Mouse (Mus musculus) R1 (cell line): Measurements from ENCODE around the gene Fam83e.
A peak's percentile ranks its signal among the peaks of the same experiment; 100 is the strongest.

Source experiments
- DNase-seq: peaks from one replicate; pipeline ENCODE4 v3.0.0-alpha.2; 2018; ENCODE audit warnings: low read depth, low spot score

The Fam83e gene

DNA sequence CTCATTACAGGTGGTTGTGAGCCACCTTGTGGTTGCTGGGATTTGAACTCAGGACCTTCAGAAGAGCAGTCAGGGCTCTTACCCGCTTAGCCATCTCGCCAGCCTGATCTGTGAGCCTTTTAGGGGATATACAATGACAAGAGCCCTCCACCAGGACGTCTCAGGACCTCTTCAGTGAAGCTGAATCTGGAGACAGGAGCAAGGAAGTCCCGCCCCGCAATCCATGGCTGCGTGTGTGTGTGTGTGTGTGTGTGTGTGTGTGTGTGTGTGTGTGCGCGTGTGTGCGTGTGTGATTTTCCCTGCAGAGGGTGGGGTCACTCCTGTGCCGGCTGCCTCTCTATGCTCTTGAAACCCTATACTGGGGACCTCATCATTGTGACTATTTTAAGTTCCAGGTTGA, 18.8 kb downstream of the Fam83e start:
- DNase-seq: peak; percentile 52

DNA sequence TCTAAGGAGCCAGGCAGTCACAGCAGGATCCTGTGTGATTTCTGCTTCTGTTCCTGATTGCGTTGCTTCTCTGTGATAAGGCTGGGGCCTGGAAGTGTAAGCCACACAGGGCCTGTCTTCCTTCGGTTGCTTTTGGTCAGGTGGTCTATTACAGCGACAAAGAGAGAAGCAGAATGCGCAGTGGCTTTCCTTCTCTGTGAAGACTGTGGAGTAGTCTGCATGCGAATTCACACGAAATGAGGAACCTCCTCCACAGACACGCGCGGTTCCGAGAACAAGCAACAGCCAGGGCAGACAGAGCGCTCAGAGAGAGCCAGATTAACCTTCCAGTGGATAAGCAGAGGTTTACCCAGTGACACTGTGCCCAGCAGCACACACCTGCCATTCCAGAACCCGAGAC, 20.3 kb downstream of the Fam83e start:
- no peak for DNase-seq

DNA sequence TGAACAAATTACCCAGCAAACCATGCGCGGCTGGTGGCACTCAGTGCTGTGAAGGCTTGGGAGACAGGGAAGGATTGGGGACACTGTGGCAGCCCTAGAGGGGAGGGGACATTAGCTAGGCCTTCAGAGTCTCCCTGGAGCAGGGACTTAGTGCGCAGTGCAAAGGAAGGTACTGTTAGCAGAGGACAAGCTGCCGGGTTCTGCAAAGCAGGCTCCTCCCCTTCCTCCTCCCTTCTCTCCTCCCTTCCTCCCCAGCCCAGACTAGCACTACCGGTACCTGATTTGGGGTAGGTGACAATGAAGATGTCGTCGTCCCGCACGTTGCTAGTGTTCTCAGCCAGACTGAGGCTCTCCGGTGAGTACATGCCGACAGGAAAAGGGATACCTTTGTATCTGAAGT, 20.8 kb downstream of the Fam83e start:
- no peak for DNase-seq

GRCm38 (mm10) chr7:45742338-45742737, 21.3 kb downstream of the Fam83e start:
- peak; percentile 60 for DNase-seq

- peak; percentile 70 for DNase-seq
Observed at GRCm38 (mm10) chr7:45744387-45744786, 23.4 kb downstream of the Fam83e start.

DNA sequence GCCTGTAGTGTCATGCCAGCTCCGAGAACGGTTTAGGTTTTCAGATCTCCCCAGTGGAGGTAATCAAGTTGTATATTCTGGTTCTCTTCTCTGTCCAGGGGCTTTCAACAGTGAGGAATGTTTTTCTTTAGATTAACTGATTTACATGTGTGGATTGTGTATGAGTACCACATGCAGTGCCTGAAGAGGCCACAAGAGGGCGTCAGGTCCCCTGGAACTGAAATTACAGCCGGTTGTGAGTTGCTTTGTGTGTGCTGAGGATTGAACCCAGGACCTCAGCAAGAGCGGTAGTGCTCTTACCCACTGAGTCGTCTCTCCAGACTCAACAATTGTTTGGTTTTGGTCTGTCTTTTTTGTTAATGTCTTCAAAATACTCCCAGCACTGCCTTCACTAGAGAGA, 25.5 kb downstream of the Fam83e start:
- peak; percentile 64 for DNase-seq

GRCm38 (mm10) chr7:45747450-45747849, 26.4 kb downstream of the Fam83e start:
- DNase-seq: no peak

DNA sequence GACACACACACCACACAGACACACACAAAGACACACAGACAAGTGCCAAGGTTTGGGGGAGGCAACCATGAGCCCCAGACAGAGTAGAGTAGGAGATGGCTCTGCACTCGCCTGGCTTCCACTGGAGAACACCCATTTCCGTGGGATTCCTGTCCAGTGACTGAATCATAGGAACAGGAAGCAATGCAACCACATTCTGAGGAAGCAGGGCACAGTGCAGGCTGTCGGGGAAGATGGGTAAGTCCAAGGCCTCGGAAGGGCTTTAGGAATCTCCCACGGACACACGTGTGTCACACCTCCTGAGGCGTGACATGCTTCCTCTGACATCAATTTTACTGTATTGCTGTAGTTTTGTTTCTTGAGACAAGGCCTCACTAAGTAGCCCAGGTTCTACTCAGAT, 27.1 kb downstream of the Fam83e start:
- DNase-seq: no peak

DNA sequence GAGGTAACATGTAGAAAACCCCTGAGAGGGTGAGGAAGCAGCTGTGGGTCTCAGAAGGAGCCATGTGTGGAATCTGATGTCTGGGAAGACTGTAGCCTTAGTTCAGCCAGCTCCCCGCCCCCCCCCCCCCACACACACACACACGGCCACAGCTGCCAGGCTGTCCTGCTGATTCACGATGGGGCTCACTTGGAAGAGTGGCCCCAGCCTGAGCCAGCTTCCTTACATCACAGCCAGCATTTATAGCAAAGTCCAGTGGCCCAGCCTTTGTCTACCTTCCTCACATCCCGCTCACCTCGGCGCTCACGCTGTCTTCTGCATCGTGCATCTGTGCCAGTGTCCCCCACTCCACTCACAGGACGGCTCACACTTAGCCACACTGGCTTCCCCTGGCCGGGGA, 28.4 kb downstream of the Fam83e start:
- DNase-seq: no peak

- DNase-seq: no peak
Observed at GRCm38 (mm10) chr7:45750162-45750561, 29.1 kb downstream of the Fam83e start.

- DNase-seq: peak; percentile 87
Observed at GRCm38 (mm10) chr7:45755703-45756102, 34.7 kb downstream of the Fam83e start.

DNA sequence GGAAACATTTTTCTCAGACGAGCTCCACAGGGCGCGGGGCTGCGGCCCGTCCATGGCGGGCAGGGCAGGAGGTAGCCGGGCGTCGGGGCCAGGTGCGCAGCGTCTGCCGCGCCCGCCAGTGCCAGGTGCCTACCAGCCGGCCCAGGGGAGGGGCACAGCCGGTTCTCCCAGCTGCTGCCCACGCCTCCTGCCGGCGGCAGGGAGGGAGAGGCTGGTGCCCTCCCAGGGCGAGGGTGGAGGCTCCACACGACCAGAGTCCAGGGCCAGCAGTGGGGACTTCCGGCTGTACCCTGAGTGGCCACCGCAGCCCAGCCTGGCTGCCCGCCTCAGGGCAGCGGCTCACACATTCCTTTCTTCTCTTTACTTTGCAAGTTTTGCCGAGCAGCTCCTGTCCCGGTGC, 38.4 kb downstream of the Fam83e start:
- no peak for DNase-seq

GRCm38 (mm10) chr7:45760151-45760550, 39.1 kb downstream of the Fam83e start:
- no peak for DNase-seq

DNA sequence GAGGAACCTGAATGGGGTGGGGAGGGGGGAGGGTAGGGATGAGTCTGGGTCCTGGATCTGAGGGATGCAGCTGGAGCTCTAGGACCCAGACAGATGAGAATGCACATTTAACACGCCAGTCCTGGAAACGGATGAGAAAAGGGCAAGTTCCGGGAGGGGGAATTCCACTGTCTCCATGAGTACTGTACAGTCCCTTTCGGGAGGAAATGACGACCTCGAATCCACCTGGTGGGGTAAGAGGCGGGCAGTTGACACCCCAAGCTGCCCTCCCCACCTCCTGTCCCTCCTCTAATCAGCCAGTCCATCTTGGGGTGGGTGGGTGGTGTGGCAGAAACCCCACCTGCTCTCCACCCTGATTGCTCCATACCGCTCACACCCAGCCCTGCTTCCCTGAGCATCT, 45.0 kb downstream of the Fam83e start:
- DNase-seq: no peak

GRCm38 (mm10) chr7:45766764-45767163, 45.8 kb downstream of the Fam83e start:
- no peak for DNase-seq

DNA sequence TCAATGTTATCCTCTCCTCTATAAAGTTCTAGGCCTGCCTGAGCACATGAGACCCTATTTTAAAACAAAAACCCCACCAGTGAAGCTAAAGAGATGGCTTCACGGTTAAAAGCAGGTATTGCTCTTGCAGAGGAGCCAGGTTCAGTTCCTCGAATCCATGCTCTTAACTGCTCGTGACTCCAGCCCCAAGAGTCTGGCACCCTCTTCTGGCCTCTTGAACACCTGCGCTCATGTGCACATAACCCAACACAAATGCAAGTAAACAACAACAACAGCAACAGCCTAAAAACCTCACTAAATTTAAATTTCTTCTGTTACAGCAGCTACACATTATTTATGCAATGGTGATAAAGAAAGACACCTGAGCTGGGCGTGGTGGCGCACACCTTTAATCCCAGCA, 46.5 kb downstream of the Fam83e start:
- peak; percentile 52 for DNase-seq

- no peak for DNase-seq
Observed at GRCm38 (mm10) chr7:45770427-45771082, 49.5 kb downstream of the Fam83e start.

DNA sequence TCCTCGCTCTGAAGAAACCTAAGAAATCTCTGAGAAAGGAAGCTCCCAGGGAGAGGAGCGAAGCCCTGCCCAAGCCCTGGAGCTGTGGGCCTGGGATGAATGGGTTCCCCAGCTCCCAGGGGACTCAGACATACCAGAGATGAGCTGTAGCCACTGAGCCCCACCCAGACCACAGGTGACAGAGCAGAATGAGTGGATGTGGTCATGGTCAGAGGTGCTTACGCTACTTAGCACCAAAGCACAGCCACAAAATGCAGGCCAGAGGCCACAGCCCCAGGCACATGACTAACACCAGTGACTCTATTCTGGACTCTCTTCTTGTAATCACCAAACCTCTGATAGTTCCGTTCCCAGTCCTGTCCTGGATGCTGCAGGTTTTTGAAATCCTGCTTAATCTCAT, 50.1 kb downstream of the Fam83e start:
- no peak for DNase-seq

DNA sequence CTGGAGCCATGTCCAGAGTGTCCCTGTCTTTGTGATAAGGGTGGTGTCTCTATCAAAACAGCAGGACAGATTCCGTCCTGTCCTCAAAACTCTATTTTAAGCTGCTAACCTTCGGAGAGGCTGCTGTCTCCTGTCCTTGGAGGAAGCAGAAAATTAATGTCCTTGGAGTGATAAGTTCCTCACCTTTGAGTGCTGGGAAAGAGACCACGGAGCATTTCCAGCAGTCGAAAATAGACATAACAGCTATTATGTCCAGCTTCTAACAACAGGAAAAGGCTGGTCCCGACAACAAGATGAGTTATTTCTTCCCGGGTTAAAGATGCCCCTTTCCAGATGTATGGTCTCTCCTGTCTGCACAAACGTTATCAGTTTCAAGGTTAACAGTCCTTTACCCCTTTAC, 54.2 kb downstream of the Fam83e start:
- no peak for DNase-seq
